Mouse (Mus musculus): ENCODE data around the gene Oasl1.
A peak's percentile ranks its signal among the peaks of the same experiment; 100 is the strongest.
"Not testable (repeated sequence)": the region's sequence is repeated elsewhere in the genome, so short reads cannot be mapped to it uniquely, and the experiment has no call there.

The Oasl1 gene

DNA sequence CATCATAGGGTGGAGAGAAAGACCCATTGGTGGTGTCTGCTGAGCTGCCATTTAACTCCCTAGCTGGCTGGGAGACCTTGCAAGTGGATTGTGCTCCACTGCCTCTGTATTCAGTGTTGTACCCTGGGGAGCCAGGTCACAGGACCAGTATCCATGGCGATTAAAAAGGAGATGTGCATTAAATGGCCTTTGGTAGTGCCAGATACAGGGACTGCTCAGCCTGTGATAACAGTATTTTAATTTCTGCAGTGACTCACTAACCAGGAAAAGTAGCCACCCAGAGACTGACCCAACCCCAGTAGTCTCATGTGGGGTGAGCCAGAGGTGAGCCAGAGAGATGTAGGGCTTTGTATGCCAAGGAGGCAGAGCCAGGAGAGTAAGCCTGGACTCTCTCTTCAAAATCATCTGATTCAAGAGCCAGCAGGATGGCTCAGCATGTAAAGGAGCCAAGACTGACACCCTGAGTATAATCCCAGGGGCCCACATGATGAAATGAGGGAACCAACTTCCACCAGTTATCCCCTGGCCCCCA, 3.2 kb downstream of the Oasl1 start:
- no peak for DNase-seq (ENCODE audit: low read depth, low spot score)

DNA sequence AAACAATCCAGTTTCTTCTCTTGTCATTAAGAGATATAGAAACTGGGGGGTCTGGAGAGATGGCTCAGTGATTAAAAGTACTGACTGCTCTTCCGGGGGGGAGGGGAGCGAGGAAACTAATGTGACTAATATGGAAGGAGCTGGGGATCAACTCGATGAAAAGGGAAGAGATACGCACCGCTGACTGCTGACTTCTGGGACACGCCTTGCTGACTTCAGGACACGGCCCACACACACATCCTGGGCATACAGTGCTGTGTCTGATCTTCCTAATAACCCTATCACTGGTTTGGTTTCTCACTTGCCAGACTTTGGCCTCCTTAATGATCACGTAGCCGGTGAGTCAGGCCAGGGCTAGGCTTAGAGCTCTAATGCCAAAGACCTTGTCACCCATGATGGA, 3.7 kb downstream of the Oasl1 start:
- DNase-seq (ENCODE audit: low read depth, low spot score), result no peak

DNA sequence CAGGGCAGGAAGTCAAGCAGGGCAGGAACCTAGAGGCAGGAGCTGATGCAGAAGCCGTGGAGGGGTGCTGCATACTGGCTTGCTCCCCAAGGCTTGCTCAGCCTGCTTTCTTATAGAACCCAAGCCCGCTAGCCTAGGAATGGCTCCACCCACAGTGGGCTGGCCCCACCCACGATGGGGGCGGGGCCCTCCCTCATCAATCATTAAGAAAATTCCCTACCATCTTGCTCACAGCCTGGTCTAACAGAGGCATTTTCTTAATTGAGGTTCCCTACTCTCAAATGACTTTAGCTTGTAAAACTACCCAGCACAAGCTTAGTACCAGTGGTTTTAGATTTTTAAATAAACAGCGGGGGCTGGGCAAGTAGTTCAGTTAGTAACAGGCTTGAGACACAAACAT, 8.6 kb downstream of the Oasl1 start:
- DNase-seq (ENCODE audit: low read depth, low spot score), result no peak

DNA sequence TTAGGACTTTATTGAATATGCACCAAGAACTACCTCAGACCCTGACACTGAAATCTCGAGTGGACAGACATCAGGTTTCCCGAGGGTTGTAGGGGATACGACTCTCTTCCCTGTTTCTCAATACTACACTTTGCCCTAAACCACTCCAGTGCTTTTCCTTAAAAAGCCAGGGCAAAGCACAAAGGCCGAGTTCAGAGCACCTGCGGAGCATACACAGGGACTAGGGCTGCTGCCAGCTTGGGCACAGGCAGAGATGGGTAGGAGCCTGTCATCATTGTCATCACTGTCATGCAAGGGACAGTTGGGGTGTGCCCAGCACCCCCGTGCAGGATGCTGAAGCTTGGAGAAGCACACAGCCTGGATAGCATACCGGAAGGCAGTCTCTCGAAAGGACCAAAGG, 10.2 kb downstream of the Oasl1 start:
- no peak for DNase-seq (ENCODE audit: low read depth, low spot score)

- no peak for DNase-seq (ENCODE audit: low read depth, low spot score)
These were observed 12.8 kb downstream of the Oasl1 start for GRCm38 (mm10) chr5:114935838-114936237.

DNA sequence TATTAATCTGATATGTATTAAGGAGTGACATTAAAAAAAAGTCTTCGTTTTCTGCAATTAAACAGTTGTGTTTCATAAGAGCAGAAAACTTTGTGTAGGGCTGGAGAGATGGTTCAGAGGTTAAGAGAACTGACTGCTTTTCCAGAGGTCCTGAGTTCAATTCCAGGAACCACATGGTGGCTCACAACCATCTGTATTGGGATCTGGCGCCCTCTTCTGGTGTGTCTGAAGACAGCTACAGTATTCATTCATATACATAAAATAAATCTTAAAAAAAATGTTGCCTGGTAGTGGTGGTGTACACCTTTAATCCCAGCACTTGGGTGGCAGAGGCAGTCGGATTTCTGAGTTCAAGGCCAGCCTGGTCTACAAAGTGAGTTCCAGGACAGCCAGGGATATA, 18.1 kb downstream of the Oasl1 start:
- DNase-seq (ENCODE audit: low read depth, low spot score), result not testable (repeated sequence)

GRCm38 (mm10) chr5:114942074-114942765, 19.2 kb downstream of the Oasl1 start, which contains the start of gene 2210016L21Rik:
TSS of gene 2210016L21Rik (plus strand) at chr5:114942158.
- DNase-seq (ENCODE audit: low read depth, low spot score), result peak; percentile 95

DNA sequence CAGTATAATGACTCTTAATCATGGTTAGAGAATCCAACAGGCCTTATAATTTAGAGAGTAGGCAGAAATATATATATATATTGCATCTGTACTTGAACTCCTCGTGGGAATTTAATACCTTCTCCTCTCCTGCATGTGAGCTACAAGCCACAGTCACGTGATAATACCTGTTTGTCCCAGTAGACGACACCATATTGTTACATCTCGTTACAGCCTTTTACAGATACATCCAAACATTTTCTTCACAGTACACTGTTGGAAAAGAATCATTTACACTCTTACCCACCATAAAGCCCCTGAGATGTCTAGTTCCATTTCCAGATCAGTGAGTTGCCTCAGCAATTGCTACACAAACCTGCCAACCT, 19.7 kb downstream of the Oasl1 start:
- DNase-seq (ENCODE audit: low read depth, low spot score), result no peak

DNA sequence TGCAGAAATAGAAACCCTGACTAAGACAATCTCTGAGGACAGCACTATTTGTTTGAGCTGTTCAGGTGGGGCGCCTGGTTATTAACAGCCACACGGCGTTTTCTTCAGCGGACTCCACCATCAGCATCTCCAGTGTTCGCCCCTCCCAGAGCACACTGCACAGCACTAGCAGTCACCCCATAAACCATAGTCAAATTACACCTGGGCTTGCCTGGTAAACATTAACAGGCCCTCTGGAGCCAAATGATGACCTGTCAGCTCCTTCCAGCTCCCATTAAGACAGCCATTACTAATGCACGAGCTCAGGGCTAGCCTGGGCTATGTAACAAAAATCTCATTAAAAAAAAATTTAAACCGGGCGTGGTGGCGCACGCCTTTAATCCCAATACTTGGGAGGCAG, 22.0 kb downstream of the Oasl1 start:
- no peak for DNase-seq (ENCODE audit: low read depth, low spot score)

GRCm38 (mm10) chr5:114948891-114949290, 25.9 kb downstream of the Oasl1 start:
- DNase-seq (ENCODE audit: low read depth, low spot score), result peak; percentile 70

DNA sequence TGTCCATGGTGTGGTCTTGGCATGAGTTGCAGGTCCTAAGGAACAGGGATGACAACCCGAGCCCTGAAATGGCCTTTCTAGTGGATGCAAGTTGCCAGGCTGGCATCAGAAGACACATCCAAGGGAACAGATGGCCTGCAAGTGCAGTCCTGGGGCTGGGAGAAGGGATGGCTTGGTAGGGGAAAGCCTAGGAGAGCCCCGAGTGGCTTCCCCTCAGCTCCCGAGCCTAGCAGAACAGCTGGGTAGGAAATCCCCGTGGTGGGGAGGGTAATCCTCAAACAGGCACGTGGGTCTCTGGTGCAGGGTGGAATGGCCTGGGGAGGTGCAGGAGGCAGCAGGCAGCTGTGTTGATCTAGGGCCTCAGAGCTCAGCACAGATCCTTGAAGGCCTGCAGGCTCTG, 26.3 kb downstream of the Oasl1 start:
- peak; percentile 74 for DNase-seq (ENCODE audit: low read depth, low spot score)

- no peak for DNase-seq (ENCODE audit: low read depth, low spot score)
These were observed 26.8 kb downstream of the Oasl1 start for GRCm38 (mm10) chr5:114949812-114950211.

- no peak for DNase-seq (ENCODE audit: low read depth, low spot score)
These were observed 27.6 kb downstream of the Oasl1 start for GRCm38 (mm10) chr5:114950669-114951068.

DNA sequence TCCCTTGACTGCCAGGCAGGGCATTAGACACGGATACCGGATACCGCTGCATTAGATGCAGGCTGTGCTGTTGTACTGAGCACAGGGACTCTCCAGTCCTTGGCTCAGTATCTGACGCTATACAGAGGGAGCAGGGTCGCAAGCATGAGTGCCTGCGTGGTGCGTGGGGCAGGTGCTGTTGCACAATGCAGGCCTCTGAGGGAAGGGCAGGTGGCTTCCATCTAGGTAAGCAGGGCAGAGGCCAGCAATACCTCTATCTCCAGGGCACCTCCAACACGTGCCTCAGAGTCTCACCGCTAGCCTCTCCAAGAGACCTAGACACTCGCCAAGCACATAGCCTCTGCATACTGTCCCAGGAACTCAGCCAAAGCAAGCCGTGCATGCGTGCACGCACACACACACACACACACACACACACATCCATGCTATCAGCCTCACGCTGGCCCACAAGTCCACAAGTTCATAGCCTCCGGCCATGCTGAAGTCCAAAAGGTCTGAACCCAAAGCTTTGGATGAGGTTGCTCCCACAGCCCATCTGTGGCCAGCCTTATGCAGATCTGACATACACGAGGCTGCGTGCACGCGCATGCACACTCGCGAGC, 28.3 kb downstream of the Oasl1 start:
- no peak for DNase-seq (ENCODE audit: low read depth, low spot score)

DNA sequence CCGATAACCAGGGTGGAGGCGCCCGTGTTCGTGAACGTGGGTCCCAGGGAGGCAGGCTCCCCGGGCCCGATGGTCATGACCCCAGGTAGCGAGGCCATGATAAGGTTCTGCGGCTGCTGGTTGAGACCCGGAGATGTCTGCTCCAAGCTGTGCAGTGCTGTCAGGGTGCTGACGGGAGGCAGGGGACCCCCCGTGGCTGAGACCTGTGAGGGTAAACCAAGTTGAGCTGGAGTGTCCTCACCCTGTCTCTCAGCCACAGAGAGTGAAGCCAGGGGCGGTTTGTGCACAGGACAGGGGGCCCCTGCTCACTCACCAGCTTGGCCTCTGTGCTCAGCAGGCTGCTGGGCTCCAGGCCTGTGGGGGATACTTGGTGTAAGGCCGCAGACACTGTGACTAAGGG, 30.3 kb downstream of the Oasl1 start:
- DNase-seq (ENCODE audit: low read depth, low spot score), result no peak

- no peak for DNase-seq (ENCODE audit: low read depth, low spot score)
These were observed 35.0 kb downstream of the Oasl1 start for GRCm38 (mm10) chr5:114958069-114958468.

GRCm38 (mm10) chr5:114961590-114962360, 38.7 kb downstream of the Oasl1 start:
- no peak for DNase-seq (ENCODE audit: low read depth, low spot score)

- DNase-seq (ENCODE audit: low read depth, low spot score), result no peak
These were observed 41.4 kb downstream of the Oasl1 start for GRCm38 (mm10) chr5:114964315-114964966.

DNA sequence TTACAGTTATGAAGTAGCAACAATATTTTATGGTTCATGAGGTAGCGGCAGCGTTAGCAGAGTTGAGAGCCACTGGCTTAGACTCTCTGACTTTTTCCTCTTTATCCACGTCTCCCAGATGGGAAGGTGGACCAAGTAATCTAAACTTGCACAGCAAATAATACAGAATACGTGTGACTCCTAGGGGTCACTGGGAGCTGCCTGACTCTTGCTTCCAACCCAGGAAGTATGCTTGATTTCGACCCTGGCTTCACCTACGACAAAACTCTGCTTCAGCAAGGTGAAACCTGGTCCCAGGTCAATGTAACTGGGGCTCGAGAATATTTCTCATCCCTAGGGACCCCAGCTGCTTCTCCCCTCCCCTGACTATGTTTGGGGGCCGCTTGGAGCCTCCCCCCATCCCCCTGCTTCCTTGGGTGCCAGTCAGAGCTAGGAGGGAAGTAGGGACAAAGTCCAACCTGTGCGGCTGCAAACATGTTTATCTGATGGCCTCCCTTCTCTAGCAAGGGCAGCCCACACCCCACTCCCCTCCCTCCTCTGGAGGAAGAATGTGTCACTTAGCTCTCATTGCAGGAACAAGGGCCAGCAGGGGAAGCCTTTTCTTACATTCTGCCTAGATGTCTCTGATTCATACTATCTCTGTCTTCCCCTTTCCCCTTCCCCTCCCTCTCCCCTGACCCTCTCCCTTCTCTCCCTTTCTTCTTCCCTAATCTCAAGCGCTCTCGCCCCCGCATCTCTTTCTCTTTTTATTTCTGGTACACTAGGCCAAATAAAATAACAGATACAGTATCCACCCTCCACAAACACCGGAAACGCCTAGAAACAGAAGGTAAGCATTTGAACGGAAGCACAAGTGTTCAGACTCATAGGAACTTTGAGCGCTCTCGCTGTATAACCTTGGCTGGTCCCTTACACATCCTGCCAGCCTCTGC, 42.2 kb downstream of the Oasl1 start:
- peak; percentile 16 for DNase-seq (ENCODE audit: low read depth, low spot score)

DNA sequence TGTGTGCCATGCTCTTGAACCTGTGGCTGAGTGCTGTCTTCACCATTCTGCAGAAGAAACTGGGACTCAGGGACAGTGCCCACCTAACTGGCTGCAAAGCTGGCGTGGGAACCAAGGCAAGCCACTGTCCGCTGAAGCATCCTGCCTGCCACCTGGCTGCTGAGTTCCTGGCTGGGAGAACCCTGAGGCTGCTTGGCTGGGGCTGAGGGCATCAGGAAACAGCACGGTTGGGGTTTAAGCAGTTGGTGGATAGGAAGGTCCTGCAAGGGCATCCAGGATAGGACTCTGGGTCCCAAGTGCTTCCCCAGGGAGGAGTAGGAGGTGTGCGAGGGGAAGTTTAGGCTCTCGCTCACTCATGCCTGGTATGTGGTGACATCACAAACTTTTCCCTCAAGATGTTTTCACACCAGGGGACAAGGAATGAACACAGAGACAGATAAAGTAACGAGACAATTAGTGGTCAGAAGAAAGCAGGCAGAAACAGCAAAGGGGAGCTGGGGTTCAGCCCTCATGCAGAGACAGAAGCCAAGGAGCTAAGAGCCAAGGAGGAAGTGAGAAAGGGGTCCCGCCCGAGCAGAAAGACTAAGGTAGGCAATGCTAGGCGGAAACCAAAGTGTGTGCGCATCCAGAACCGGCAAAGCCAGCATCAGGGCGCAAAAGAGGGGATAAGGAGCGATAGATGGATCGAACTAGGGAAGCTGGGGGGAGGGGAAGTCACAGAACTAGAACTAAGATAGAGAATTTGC, 44.7 kb downstream of the Oasl1 start:
- no peak for DNase-seq (ENCODE audit: low read depth, low spot score)
